Mouse (Mus musculus) monocyte, adult 2 months (primary cell): ENCODE measurements around the gene Nf2.
A peak's percentile ranks its signal among the peaks of the same experiment; 100 is the strongest.

ENCODE experiments used
- DNase-seq, 2 experiments: peaks; one replicate each; pipeline ENCODE4 v3.0.0; 2022; ENCODE audit warnings: low spot score in 2 of 2, low read depth in 1 of 2

Gene Nf2

GRCm38 (mm10) chr11:4849258-4849943 is at the start of gene Nf2:
Gene Nf2 (minus strand): TSS chr11:4849536.
- peak; percentile 88 to 89 for DNase-seq

GRCm38 (mm10) chr11:4894848-4895816 is 45.8 kb upstream of the Nf2 start, which contains the start of gene Thoc5:
Gene Thoc5 (plus strand): TSS chr11:4895320.
- DNase-seq, result peak; percentile 51 to 60

- no peak for DNase-seq
Measured at GRCm38 (mm10) chr11:4886987-4887386, 37.7 kb upstream of the Nf2 start.

- peak in 1 of 2 experiments; percentile 22 for DNase-seq
Measured at GRCm38 (mm10) chr11:4885385-4885903, 36.1 kb upstream of the Nf2 start.

GRCm38 (mm10) chr11:4882892-4883627 is 33.7 kb upstream of the Nf2 start:
- DNase-seq, result no peak

GRCm38 (mm10) chr11:4881087-4881486 is 31.8 kb upstream of the Nf2 start:
- DNase-seq, result no peak

GRCm38 (mm10) chr11:4874551-4874950 is 25.2 kb upstream of the Nf2 start:
- DNase-seq, result no peak

GRCm38 (mm10) chr11:4873755-4874475 is 24.6 kb upstream of the Nf2 start, which contains the start of gene Nipsnap1:
Gene Nipsnap1 (plus strand): TSS chr11:4873951.
- DNase-seq, result peak; percentile 38 to 70

- DNase-seq, result peak in 1 of 2 experiments; percentile 23
Measured at GRCm38 (mm10) chr11:4865645-4866251, 16.4 kb upstream of the Nf2 start.

- DNase-seq, result no peak
Measured at GRCm38 (mm10) chr11:4862730-4863129, 13.4 kb upstream of the Nf2 start.

- DNase-seq, result no peak
Measured at GRCm38 (mm10) chr11:4861816-4862604, 12.7 kb upstream of the Nf2 start.

GRCm38 (mm10) chr11:4860986-4861385 is 11.7 kb upstream of the Nf2 start:
- no peak for DNase-seq

- DNase-seq, result no peak
Measured at GRCm38 (mm10) chr11:4858416-4858815, 9.1 kb upstream of the Nf2 start.

- no peak for DNase-seq
Measured at GRCm38 (mm10) chr11:4854181-4854580, 4.8 kb upstream of the Nf2 start.

GRCm38 (mm10) chr11:4853021-4853420 is 3.7 kb upstream of the Nf2 start:
- DNase-seq, result no peak

- no peak for DNase-seq
Measured at GRCm38 (mm10) chr11:4850404-4850803, 1.1 kb upstream of the Nf2 start.

GRCm38 (mm10) chr11:4848483-4849248 is 670 bp downstream of the Nf2 start:
- DNase-seq, result peak in 1 of 2 experiments; percentile 37

- no peak for DNase-seq
Measured at GRCm38 (mm10) chr11:4840942-4841526, 8.3 kb downstream of the Nf2 start.
